Mouse (Mus musculus): Measurements from ENCODE around the gene St6gal1.

St6gal1 gene

GRCm38 (mm10) chr16:23272521-23273230 is 48.1 kb downstream of the St6gal1 start:
- no peak for DNase-seq (ENCODE audit: low spot score in 2 of 2)

- DNase-seq (ENCODE audit: low spot score in 2 of 2): no peak
These were observed 49.5 kb downstream of the St6gal1 start for GRCm38 (mm10) chr16:23274005-23274404.

- no peak for DNase-seq (ENCODE audit: low spot score in 2 of 2)
These were observed 50.2 kb downstream of the St6gal1 start for GRCm38 (mm10) chr16:23274606-23275310.

GRCm38 (mm10) chr16:23275661-23276060 is 51.1 kb downstream of the St6gal1 start:
- DNase-seq (ENCODE audit: low spot score in 2 of 2): no peak

- peak in 1 of 2 experiments; percentile 46 for DNase-seq (ENCODE audit: low spot score in 2 of 2)
These were observed 55.6 kb downstream of the St6gal1 start for GRCm38 (mm10) chr16:23279879-23280741.

GRCm38 (mm10) chr16:23280742-23281090 is 56.2 kb downstream of the St6gal1 start:
- DNase-seq (ENCODE audit: low spot score in 2 of 2): no peak

- DNase-seq (ENCODE audit: low spot score in 2 of 2): no peak
These were observed 57.7 kb downstream of the St6gal1 start for GRCm38 (mm10) chr16:23282241-23282640.

GRCm38 (mm10) chr16:23282941-23283340 is 58.4 kb downstream of the St6gal1 start:
- DNase-seq (ENCODE audit: low spot score in 2 of 2): no peak

- no peak for DNase-seq (ENCODE audit: low spot score in 2 of 2)
These were observed 59.1 kb downstream of the St6gal1 start for GRCm38 (mm10) chr16:23283677-23284076.

- DNase-seq (ENCODE audit: low spot score in 2 of 2): no peak
These were observed 60.2 kb downstream of the St6gal1 start for GRCm38 (mm10) chr16:23284470-23285394.

- DNase-seq (ENCODE audit: low spot score in 2 of 2): no peak
These were observed 62.0 kb downstream of the St6gal1 start for GRCm38 (mm10) chr16:23286380-23287097.

GRCm38 (mm10) chr16:23287312-23288040 is 62.9 kb downstream of the St6gal1 start:
- no peak for DNase-seq (ENCODE audit: low spot score in 2 of 2)

- no peak for DNase-seq (ENCODE audit: low spot score in 2 of 2)
These were observed 63.6 kb downstream of the St6gal1 start for GRCm38 (mm10) chr16:23288103-23288502.

- no peak for DNase-seq (ENCODE audit: low spot score in 2 of 2)
These were observed 64.9 kb downstream of the St6gal1 start for GRCm38 (mm10) chr16:23289424-23289823.

- DNase-seq (ENCODE audit: low spot score in 2 of 2): no peak
These were observed 65.6 kb downstream of the St6gal1 start for GRCm38 (mm10) chr16:23290171-23290570.

- no peak for DNase-seq (ENCODE audit: low spot score in 2 of 2)
These were observed 67.0 kb downstream of the St6gal1 start for GRCm38 (mm10) chr16:23291521-23291920.

GRCm38 (mm10) chr16:23294236-23294635 is 69.7 kb downstream of the St6gal1 start:
- no peak for DNase-seq (ENCODE audit: low spot score in 2 of 2)

- DNase-seq (ENCODE audit: low spot score in 2 of 2): no peak
These were observed 70.2 kb downstream of the St6gal1 start for GRCm38 (mm10) chr16:23294747-23295146.

- DNase-seq (ENCODE audit: low spot score in 2 of 2): no peak
These were observed 71.2 kb downstream of the St6gal1 start for GRCm38 (mm10) chr16:23295720-23296119.

GRCm38 (mm10) chr16:23296721-23297120 is 72.2 kb downstream of the St6gal1 start:
- DNase-seq (ENCODE audit: low spot score in 2 of 2): no peak

Data from right cerebral cortex, postnatal 10 days (tissue).